Comparison of ENCODE assay signal across 24 mouse cellular contexts in the genomic region with DNA sequence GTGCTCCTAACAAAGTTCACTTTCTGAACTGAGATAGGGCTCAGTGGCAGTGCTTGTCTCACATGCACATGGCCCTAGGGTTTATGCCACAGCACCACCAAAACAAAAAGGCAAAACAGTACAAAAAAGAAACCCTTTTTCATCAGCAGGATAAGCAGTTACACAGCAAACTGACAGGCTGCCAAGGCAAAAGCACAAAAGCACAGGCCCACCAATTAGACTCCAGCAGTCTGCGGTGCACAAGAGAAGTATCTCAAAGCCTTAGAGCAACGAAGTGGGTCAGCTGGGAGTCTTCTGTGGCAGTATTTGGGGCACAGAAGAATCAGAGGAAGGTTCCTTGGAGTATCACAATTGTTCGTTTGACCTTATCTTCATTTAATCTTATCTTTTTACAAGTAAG. TPM values are rescaled to one million over a fixed set of nuclear protein-coding genes. Genes with fewer than 3 reads are reported as not detected.
DNase-seq lines count a peak whose midpoint lies in the region; ATAC-seq lines count a peak whose summit lies in the region.
"Had no signal": no experiment of that assay in that cellular context is flagged by ENCODE, and none has a peak within 500 bp of the region (broad histone marks: within the 10 kb centered on the region; RNA-seq: fewer than 3 reads in every experiment).

No protein-coding gene starts in this region.

- no peak overlapping the region for H3K9ac ChIP-seq in forebrain, embryonic 12.5 days
- H3K9ac ChIP-seq in forebrain, embryonic 11.5 days (ENCODE audit: low read length): no peak overlapping the region
- no peak overlapping the region for H3K9ac ChIP-seq in midbrain, embryonic 11.5 days (ENCODE audit: low read length)
- no peak overlapping the region for H3K9ac ChIP-seq in midbrain, embryonic 13.5 days (replicated peaks)
- H3K9ac ChIP-seq in forebrain, embryonic 16.5 days (replicated peaks; ENCODE audit: low read depth, low read length): no peak overlapping the region
- H3K9ac ChIP-seq: heart, embryonic 13.5 days; hindbrain, embryonic 14.5 days had no signal

- no peaks in the 10 kb centered on the region for H3K9me3 ChIP-seq in forebrain, embryonic 12.5 days
- no peaks in the 10 kb centered on the region for H3K9me3 ChIP-seq in forebrain, embryonic 11.5 days (ENCODE audit: control insufficient read depth, low read length)
- H3K9me3 ChIP-seq in midbrain, embryonic 11.5 days (ENCODE audit: control insufficient read depth, low read length): no peaks in the 10 kb centered on the region
- no peaks in the 10 kb centered on the region for H3K9me3 ChIP-seq in midbrain, embryonic 13.5 days
- no peaks in the 10 kb centered on the region for H3K9me3 ChIP-seq in forebrain, embryonic 16.5 days (ENCODE audit: control insufficient read depth, low read length)
- H3K9me3 ChIP-seq: heart, embryonic 10.5 days; heart, embryonic 13.5 days had no signal

- no peak for DNase-seq in forebrain, embryonic 11.5 days (ENCODE audit: low spot score)
- peak; percentile 28 for DNase-seq in midbrain, embryonic 11.5 days (ENCODE audit: low spot score, missing footprints)
- no peak for DNase-seq in right cerebral cortex, postnatal 4 days
- no peak for DNase-seq in gastrocnemius, postnatal 4 days (ENCODE audit: low spot score in 2 of 2)
- DNase-seq: adrenal gland, adult 2 months; adrenal gland, postnatal 14 days; cerebellum, adult 11-12 months; cerebellum, adult 8-10 months; cerebellum, postnatal 10 days; cerebellum, postnatal 36 days; gastrocnemius, postnatal 25 days; heart, adult 2 months; heart, postnatal 14 days; heart, postnatal 4 days had no signal

- H3K4me1 ChIP-seq in forebrain, embryonic 12.5 days: peaks cover 38% of the 10 kb centered on the region
- H3K4me1 ChIP-seq in forebrain, embryonic 11.5 days (replicated peaks; ENCODE audit: control insufficient read depth, insufficient read depth, low read length): peaks cover 10% of the 10 kb centered on the region
- H3K4me1 ChIP-seq in midbrain, embryonic 11.5 days (ENCODE audit: control insufficient read depth, insufficient read depth, low read length): peaks cover 4% of the 10 kb centered on the region; the same call in 1 of the 2 replicates
- H3K4me1 ChIP-seq in midbrain, embryonic 13.5 days (replicated peaks): peaks cover 12% of the 10 kb centered on the region; the same call in 1 of the 2 replicates
- peaks cover 6% of the 10 kb centered on the region; the same call in 1 of the 2 replicates for H3K4me1 ChIP-seq in forebrain, embryonic 16.5 days (replicated peaks; ENCODE audit: control insufficient read depth, insufficient read depth, low read length)
- H3K4me1 ChIP-seq: heart, embryonic 10.5 days; heart, embryonic 13.5 days had no signal

- no peak overlapping the region for H3K4me2 ChIP-seq in forebrain, embryonic 12.5 days
- H3K4me2 ChIP-seq in forebrain, embryonic 11.5 days (ENCODE audit: low read depth, low read length, severe bottlenecking): no peak overlapping the region
- no peak overlapping the region for H3K4me2 ChIP-seq in midbrain, embryonic 11.5 days
- H3K4me2 ChIP-seq in midbrain, embryonic 13.5 days (replicated peaks): no peak overlapping the region
- no peak overlapping the region for H3K4me2 ChIP-seq in forebrain, embryonic 16.5 days (ENCODE audit: low read length)
- H3K4me2 ChIP-seq: heart, embryonic 13.5 days; hindbrain, embryonic 14.5 days had no signal

- no peaks in the 10 kb centered on the region for H3K27me3 ChIP-seq in forebrain, embryonic 12.5 days
- H3K27me3 ChIP-seq in forebrain, embryonic 11.5 days (ENCODE audit: control insufficient read depth, insufficient read depth, low read length): no peaks in the 10 kb centered on the region
- no peaks in the 10 kb centered on the region for H3K27me3 ChIP-seq in midbrain, embryonic 11.5 days (ENCODE audit: control insufficient read depth, insufficient read depth, low read length)
- H3K27me3 ChIP-seq in midbrain, embryonic 13.5 days: no peaks in the 10 kb centered on the region
- H3K27me3 ChIP-seq in forebrain, embryonic 16.5 days (replicated peaks; ENCODE audit: control insufficient read depth, insufficient read depth, low read length): no peaks in the 10 kb centered on the region
- H3K27me3 ChIP-seq: heart, embryonic 13.5 days; Patski had no signal

- no peak overlapping the region for H3K4me3 ChIP-seq in forebrain, embryonic 12.5 days (replicated peaks)
- H3K4me3 ChIP-seq in forebrain, embryonic 11.5 days (ENCODE audit: low read depth, low read length): no peak overlapping the region
- no peak overlapping the region for H3K4me3 ChIP-seq in midbrain, embryonic 11.5 days (ENCODE audit: low read depth, low read length)
- H3K4me3 ChIP-seq in midbrain, embryonic 13.5 days (replicated peaks): no peak overlapping the region
- H3K4me3 ChIP-seq in forebrain, embryonic 16.5 days (replicated peaks; ENCODE audit: low read length): no peak overlapping the region
- H3K4me3 ChIP-seq: heart, adult 2 months; heart, embryonic 10.5 days; heart, embryonic 13.5 days had no signal

- WGBS in forebrain, embryonic 12.5 days: 39% methylated on average over 3 of the region's 3 CpGs
- WGBS in forebrain, embryonic 11.5 days: 55% methylated on average over 3 of the region's 3 CpGs
- 83% methylated on average over 3 of the region's 3 CpGs for WGBS in midbrain, embryonic 11.5 days
- WGBS in midbrain, embryonic 13.5 days: 70% methylated on average over 3 of the region's 3 CpGs
- WGBS in forebrain, embryonic 16.5 days: 23% methylated on average over 3 of the region's 3 CpGs

- H3K27ac ChIP-seq in forebrain, embryonic 12.5 days: peak overlapping the region; percentile 46; the same call in 1 of the 2 replicates
- H3K27ac ChIP-seq in forebrain, embryonic 11.5 days (ENCODE audit: low read depth, low read length): no peak overlapping the region
- no peak overlapping the region for H3K27ac ChIP-seq in midbrain, embryonic 11.5 days (ENCODE audit: low read depth, low read length)
- H3K27ac ChIP-seq in midbrain, embryonic 13.5 days: no peak overlapping the region
- peak overlapping the region; percentile 12; the same call in 1 of the 2 replicates for H3K27ac ChIP-seq in forebrain, embryonic 16.5 days (ENCODE audit: low read length)
- H3K27ac ChIP-seq: heart, adult 2 months; heart, embryonic 10.5 days; heart, embryonic 13.5 days; hindbrain, embryonic 14.5 days; hindbrain, postnatal 0 days had no signal

- H3K36me3 ChIP-seq in forebrain, embryonic 12.5 days (replicated peaks): peaks cover 12% of the 10 kb centered on the region; the same call in 1 of the 2 replicates
- no peaks in the 10 kb centered on the region for H3K36me3 ChIP-seq in forebrain, embryonic 11.5 days (ENCODE audit: control insufficient read depth, insufficient read depth, low read length)
- no peaks in the 10 kb centered on the region for H3K36me3 ChIP-seq in midbrain, embryonic 11.5 days (ENCODE audit: control insufficient read depth, insufficient read depth, low read length)
- peaks cover 17% of the 10 kb centered on the region; the same call in 1 of the 2 replicates for H3K36me3 ChIP-seq in midbrain, embryonic 13.5 days
- H3K36me3 ChIP-seq in forebrain, embryonic 16.5 days (ENCODE audit: control insufficient read depth, insufficient read depth): peaks cover 4% of the 10 kb centered on the region; the same call in 1 of the 2 replicates

- peak; percentile 33; the same call in 1 of the 2 replicates for ATAC-seq in forebrain, embryonic 12.5 days (ENCODE audit: low FRiP score)
- ATAC-seq in forebrain, embryonic 11.5 days (replicated peaks; ENCODE audit: low FRiP score): no peak
- ATAC-seq in midbrain, embryonic 11.5 days (ENCODE audit: low FRiP score): no peak
- no peak for ATAC-seq in midbrain, embryonic 13.5 days
- ATAC-seq in forebrain, embryonic 16.5 days: peak; percentile 64; the same call in 1 of the 2 replicates
- ATAC-seq: hindbrain, postnatal 0 days; inflammation-experienced regulatory T-cells, adult 6 months; intestine, embryonic 16.5 days; Patski had no signal

RNA-seq across cellular contexts. Expression of a gene that starts 7.0 kb away (rescaled TPM):
- polyA plus RNA-seq in forebrain, embryonic 12.5 days (2016; fragmentation: Nextera tagmentation; extraction: Ambion mirVana): 41.7 and 47.7 TPM in 2 replicates
- 44.3 and 45.5 TPM in 2 replicates for polyA plus RNA-seq in forebrain, embryonic 11.5 days (2014; fragmentation: Nextera tagmentation; extraction: Ambion mirVana)
- polyA plus RNA-seq in midbrain, embryonic 11.5 days (2014; fragmentation: Nextera tagmentation; extraction: Ambion mirVana): 17.0 and 17.5 TPM in 2 replicates
- 21.7 and 23.4 TPM in 2 replicates for polyA plus RNA-seq in midbrain, embryonic 13.5 days (2015; fragmentation: Nextera tagmentation; extraction: Ambion mirVana)
- 27.3 and 29.2 TPM in 2 replicates for polyA plus RNA-seq in forebrain, embryonic 16.5 days (2015; fragmentation: Nextera tagmentation; extraction: Ambion mirVana)
- 10 to 100 TPM; 44.6 to 48.9 TPM for total RNA-seq in gastrocnemius, postnatal 4 days (2021)

RNA-seq across cellular contexts. Expression of a gene that starts 31.8 kb away (rescaled TPM):
- 93.6 and 93.7 TPM in 2 replicates for polyA plus RNA-seq in forebrain, embryonic 12.5 days (2016; fragmentation: Nextera tagmentation; extraction: Ambion mirVana)
- polyA plus RNA-seq in forebrain, embryonic 11.5 days (2014; fragmentation: Nextera tagmentation; extraction: Ambion mirVana): 80.7 and 91.7 TPM in 2 replicates
- 90.3 and 100.0 TPM in 2 replicates for polyA plus RNA-seq in midbrain, embryonic 11.5 days (2014; fragmentation: Nextera tagmentation; extraction: Ambion mirVana)
- polyA plus RNA-seq in midbrain, embryonic 13.5 days (2015; fragmentation: Nextera tagmentation; extraction: Ambion mirVana): 95.7 and 98.9 TPM in 2 replicates
- 97.0 and 101 TPM in 2 replicates for polyA plus RNA-seq in forebrain, embryonic 16.5 days (2015; fragmentation: Nextera tagmentation; extraction: Ambion mirVana)
- 10 to 100 TPM; 15.7 to 21.1 TPM for total RNA-seq in gastrocnemius, postnatal 4 days (2021)

RNA-seq across cellular contexts. Expression of a gene that starts 38.3 kb away (rescaled TPM):
- polyA plus RNA-seq in forebrain, embryonic 12.5 days (2016; fragmentation: Nextera tagmentation; extraction: Ambion mirVana): 37.2 and 38.7 TPM in 2 replicates
- polyA plus RNA-seq in forebrain, embryonic 11.5 days (2014; fragmentation: Nextera tagmentation; extraction: Ambion mirVana): 34.9 and 40.6 TPM in 2 replicates
- polyA plus RNA-seq in midbrain, embryonic 11.5 days (2014; fragmentation: Nextera tagmentation; extraction: Ambion mirVana): 38.7 and 41.8 TPM in 2 replicates
- polyA plus RNA-seq in midbrain, embryonic 13.5 days (2015; fragmentation: Nextera tagmentation; extraction: Ambion mirVana): 37.1 and 41.8 TPM in 2 replicates
- 38.1 and 43.5 TPM in 2 replicates for polyA plus RNA-seq in forebrain, embryonic 16.5 days (2015; fragmentation: Nextera tagmentation; extraction: Ambion mirVana)
- 10 to 100 TPM; 33.1 to 37.7 TPM for total RNA-seq in gastrocnemius, postnatal 4 days (2021)

Comparison
In these comparisons a context has a peak if more than half of its experiments do, and no peak if none do; other contexts are left out.
1. ATAC-seq: peak in forebrain, embryonic 12.5 days (single experiment) and forebrain, embryonic 16.5 days (single experiment); none in forebrain, embryonic 11.5 days (single experiment), midbrain, embryonic 11.5 days (single experiment) and midbrain, embryonic 13.5 days (single experiment).
2. H3K27ac ChIP-seq: peak in forebrain, embryonic 12.5 days (single experiment) and forebrain, embryonic 16.5 days (single experiment); none in forebrain, embryonic 11.5 days (single experiment), midbrain, embryonic 11.5 days (single experiment) and midbrain, embryonic 13.5 days (single experiment).